ENCODE assay signal across 16 mouse cellular contexts in genomic region chrX:142316106-142316505, GRCm38 (mm10). TPM values are rescaled to one million over a fixed set of nuclear protein-coding genes. Genes with fewer than 3 reads are reported as not detected.
"Had no signal": no experiment of that assay in that cellular context is flagged by ENCODE, and none has a peak within 500 bp of the region (broad histone marks: within the 10 kb centered on the region; RNA-seq: fewer than 3 reads in every experiment).

No protein-coding gene starts in this region.

- H3K4me1 ChIP-seq: limb, embryonic 10.5 days; liver, embryonic 12.5 days; lung, embryonic 15.5 days; midbrain, embryonic 12.5 days; neural tube, embryonic 13.5 days had no signal

- DNase-seq: lung, postnatal 14 days; retina, postnatal 1 day; right cerebral cortex, postnatal 4 days; spleen, adult 18-20 months; thymus, adult 18-20 months; thymus, postnatal 14 days had no signal

- H3K4me2 ChIP-seq: liver, embryonic 12.5 days; lung, embryonic 15.5 days; midbrain, embryonic 12.5 days; neural tube, embryonic 13.5 days had no signal

- H3K27ac ChIP-seq: left cerebral cortex, adult 2 months; limb, embryonic 10.5 days; liver, embryonic 12.5 days; lung, embryonic 15.5 days; macrophage; midbrain, embryonic 12.5 days; neural tube, embryonic 13.5 days had no signal

- H3K9me3 ChIP-seq: limb, embryonic 10.5 days; liver, embryonic 12.5 days; lung, embryonic 15.5 days; megakaryocyte, embryonic 14.5 days; midbrain, embryonic 12.5 days; neural tube, embryonic 13.5 days had no signal

- H3K36me3 ChIP-seq: limb, embryonic 10.5 days; liver, embryonic 12.5 days; lung, embryonic 15.5 days; midbrain, embryonic 12.5 days; neural tube, embryonic 13.5 days had no signal

- H3K9ac ChIP-seq: liver, embryonic 12.5 days; lung, embryonic 15.5 days; midbrain, embryonic 12.5 days; neural tube, embryonic 13.5 days had no signal

- H3K27me3 ChIP-seq: liver, embryonic 12.5 days; lung, embryonic 15.5 days; megakaryocyte, embryonic 14.5 days had no signal

- H3K4me3 ChIP-seq: left cerebral cortex, adult 2 months; limb, embryonic 10.5 days; liver, embryonic 12.5 days; lung, embryonic 15.5 days; megakaryocyte, embryonic 14.5 days; midbrain, embryonic 12.5 days; neural tube, embryonic 13.5 days had no signal

- ATAC-seq: intestine, postnatal 0 days; liver, embryonic 12.5 days; midbrain, embryonic 16.5 days had no signal

RNA-seq across cellular contexts. Expression of gene Kcne1l, which starts 10.0 kb away (rescaled TPM):
- polyA plus RNA-seq: macrophage had no signal
